Mouse (Mus musculus): ENCODE measurements around the gene Tm4sf20. TPM values are rescaled to one million over a fixed set of nuclear protein-coding genes. Genes with fewer than 3 reads are reported as not detected.

The Tm4sf20 gene
- polyA plus RNA-seq, 1 experiment = not detected

DNA sequence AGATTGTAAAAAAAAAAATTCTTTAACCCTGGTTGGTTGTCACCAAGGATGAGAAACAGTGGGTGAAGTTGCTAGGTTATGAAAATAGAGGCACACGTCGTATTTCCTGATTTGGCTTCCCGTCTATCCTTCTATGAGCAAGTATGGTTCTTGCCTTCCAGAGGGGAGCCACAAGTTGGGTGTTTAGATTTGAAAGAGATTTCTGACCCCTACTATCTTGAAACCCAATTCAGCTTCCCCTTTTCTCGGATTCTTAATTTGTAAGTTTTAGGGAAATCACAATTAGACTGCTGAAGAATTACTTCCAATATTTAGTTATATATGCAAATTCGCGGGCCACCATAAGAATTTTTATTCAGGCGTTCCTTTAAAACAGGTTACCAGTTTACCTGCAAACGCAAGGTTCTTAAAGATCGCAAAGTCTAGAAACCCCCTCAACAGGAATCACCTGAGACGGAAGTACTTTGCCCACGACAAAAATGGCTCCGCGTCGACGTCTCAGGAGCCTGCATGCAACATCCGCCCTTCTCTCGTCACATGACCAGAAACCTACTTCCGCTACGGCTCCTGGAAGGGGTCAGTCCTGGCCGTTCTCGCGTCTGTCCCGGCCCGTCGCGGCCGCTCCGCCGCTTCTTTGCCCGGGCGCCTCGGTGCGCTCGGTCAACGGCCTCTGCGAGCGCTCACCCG, 43.8 kb downstream of the Tm4sf20 start, which contains the start of gene Mff:
Mff (plus strand) TSS at position 552 of the 687 bp plus-strand sequence.
- H3K36me3 ChIP-seq (ENCODE audit: control insufficient read depth, insufficient read depth) = peaks cover 12% of the 10 kb centered on the region
- H3K79me2 ChIP-seq (ENCODE audit: control insufficient read depth, insufficient read depth) = peaks cover 29% of the 10 kb centered on the region
- H3K27me3 ChIP-seq (ENCODE audit: control insufficient read depth, insufficient read depth, insufficient read length) = peaks cover 5% of the 10 kb centered on the region
- TF ChIP-seq TCF3 (IDR thresholded peaks at IDR 0.05; ENCODE audit: insufficient read length, low read depth) (no peak), POLR2AphosphoS2 (IDR thresholded peaks at IDR 0.05; ENCODE audit: insufficient read length, low read depth) (peak; percentile 72), POLR2A (IDR thresholded peaks at IDR 0.05; ENCODE audit: insufficient read length, low read depth) (peak; percentile 75), E2F4 (IDR thresholded peaks at IDR 0.05; ENCODE audit: insufficient read depth) (no peak), MAX (IDR thresholded peaks at IDR 0.05; ENCODE audit: low read depth) (no peak), MYOG (IDR thresholded peaks at IDR 0.05; ENCODE audit: control insufficient read depth in 1 of 3, insufficient read depth in 1 of 3, insufficient read length in 2 of 3, low read depth in 2 of 3) (no peak), SRF (IDR thresholded peaks at IDR 0.05; ENCODE audit: control insufficient read depth, insufficient read length, low read depth) (no peak), USF1 (IDR thresholded peaks at IDR 0.05; ENCODE audit: low read depth) (peak; percentile 99), CEBPB (IDR thresholded peaks at IDR 0.05; ENCODE audit: insufficient read depth, poor library complexity, severe bottlenecking) (no peak)
- peak within 1 kb of the TSS; percentile 73 for H3K4me3 ChIP-seq
- peak within 1 kb of the TSS; percentile 59 for H3ac ChIP-seq (ENCODE audit: control insufficient read depth, insufficient read length)
- peak within 1 kb of the TSS; percentile 98 for H3K4me2 ChIP-seq (ENCODE audit: low read depth)

DNA sequence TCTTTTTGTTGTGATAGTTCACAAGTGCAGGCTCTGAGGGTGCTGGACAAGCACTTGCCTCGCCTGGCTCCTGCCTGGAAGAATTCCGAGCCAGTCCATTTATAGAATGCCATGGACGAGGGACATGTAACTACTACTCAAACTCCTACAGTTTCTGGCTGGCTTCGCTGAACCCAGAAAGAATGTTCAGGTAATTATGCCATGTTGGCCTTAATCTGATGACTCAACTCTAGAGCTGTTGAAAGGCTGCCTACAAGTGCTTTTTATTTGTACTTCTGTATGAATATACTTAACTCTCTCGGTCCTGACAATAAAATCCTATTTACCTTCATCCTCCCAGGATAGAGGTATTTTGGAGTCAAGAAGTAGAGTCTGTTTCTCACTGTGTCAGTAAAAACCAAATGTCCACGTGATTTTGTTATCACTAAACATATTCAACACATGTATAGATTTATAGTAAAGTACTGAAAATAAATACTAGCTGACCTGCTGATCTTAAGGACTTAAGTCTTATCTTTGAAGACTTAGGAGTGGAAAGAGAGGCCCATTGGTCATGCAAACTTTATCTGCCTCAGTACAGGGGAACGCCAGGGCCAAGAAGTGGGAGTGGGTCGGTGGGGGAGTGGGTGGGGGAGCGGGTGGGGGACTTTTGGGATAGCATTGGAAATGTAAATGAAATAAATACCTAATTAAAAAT, 50.3 kb downstream of the Tm4sf20 start:
- Histone ChIP-seq H3ac (ENCODE audit: control insufficient read depth, insufficient read length) (no peak overlapping the region), H3K4me3 (no peak overlapping the region), H3K27me3 (ENCODE audit: control insufficient read depth, insufficient read depth, insufficient read length) (peaks cover 41% of the 10 kb centered on the region), H3K4me2 (ENCODE audit: low read depth) (no peak overlapping the region), H3K79me2 (ENCODE audit: control insufficient read depth, insufficient read depth) (no peaks in the 10 kb centered on the region), H3K36me3 (ENCODE audit: control insufficient read depth, insufficient read depth) (no peaks in the 10 kb centered on the region)
- TF ChIP-seq USF1 (IDR thresholded peaks at IDR 0.05; ENCODE audit: low read depth) (no peak), E2F4 (IDR thresholded peaks at IDR 0.05; ENCODE audit: insufficient read depth) (no peak), POLR2AphosphoS2 (IDR thresholded peaks at IDR 0.05; ENCODE audit: insufficient read length, low read depth) (no peak), REST (IDR thresholded peaks at IDR 0.05; ENCODE audit: insufficient read depth, insufficient read length) (no peak), MYOG (IDR thresholded peaks at IDR 0.05; ENCODE audit: control insufficient read depth in 1 of 3, insufficient read depth in 1 of 3, insufficient read length in 2 of 3, low read depth in 2 of 3) (no peak), TCF3 (IDR thresholded peaks at IDR 0.05; ENCODE audit: insufficient read length, low read depth) (no peak), MYOD1 (IDR thresholded peaks at IDR 0.05; ENCODE audit: control insufficient read depth in 1 of 3, insufficient read length in 2 of 3, low read depth in 2 of 3) (no peak), SRF (IDR thresholded peaks at IDR 0.05; ENCODE audit: control insufficient read depth, insufficient read length, low read depth) (no peak), CEBPB (IDR thresholded peaks at IDR 0.05; ENCODE audit: insufficient read depth, poor library complexity, severe bottlenecking) (no peak), MAX (IDR thresholded peaks at IDR 0.05; ENCODE audit: low read depth) (no peak), POLR2A (IDR thresholded peaks at IDR 0.05; ENCODE audit: insufficient read length, low read depth) (no peak), TCF12 (IDR thresholded peaks at IDR 0.05; ENCODE audit: insufficient read depth, poor library complexity, severe bottlenecking) (no peak)

Other genes with a start within 250 kb of the Tm4sf20 start
- 0.19 TPM for gene Col4a4, start 181.6 kb downstream of the Tm4sf20 start, polyA plus RNA-seq (2012; fragmentation: generic; extraction: Trizol)
- gene Col4a3, start 181.5 kb downstream of the Tm4sf20 start, polyA plus RNA-seq (2012; fragmentation: generic; extraction: Trizol) = 0.08 TPM
- gene Mff, start 43.6 kb downstream of the Tm4sf20 start, polyA plus RNA-seq (2012; fragmentation: generic; extraction: Trizol) = 121 TPM
- gene Gm47791, start 2.8 kb upstream of the Tm4sf20 start, polyA plus RNA-seq (2012; fragmentation: generic; extraction: Trizol) = not detected
- gene Agfg1, start 71.0 kb upstream of the Tm4sf20 start, polyA plus RNA-seq (2012; fragmentation: generic; extraction: Trizol) = 21.7 TPM
- not detected for gene A030005L19Rik, start 144.9 kb upstream of the Tm4sf20 start, polyA plus RNA-seq (2012; fragmentation: generic; extraction: Trizol)
- gene A030014E15Rik, start 156.5 kb upstream of the Tm4sf20 start, polyA plus RNA-seq (2012; fragmentation: generic; extraction: Trizol) = not detected
- not detected for gene Gm6217, start 162.9 kb upstream of the Tm4sf20 start, polyA plus RNA-seq (2012; fragmentation: generic; extraction: Trizol)
- not detected for gene A030003K21Rik, start 174.9 kb upstream of the Tm4sf20 start, polyA plus RNA-seq (2012; fragmentation: generic; extraction: Trizol)
- not detected for gene Gm7544, start 187.6 kb upstream of the Tm4sf20 start, polyA plus RNA-seq (2012; fragmentation: generic; extraction: Trizol)
- gene Gm47955, start 191.8 kb upstream of the Tm4sf20 start, polyA plus RNA-seq (2012; fragmentation: generic; extraction: Trizol) = not detected
- not detected for gene Gm47959, start 232.1 kb upstream of the Tm4sf20 start, polyA plus RNA-seq (2012; fragmentation: generic; extraction: Trizol)